Mouse (Mus musculus) lung, postnatal 0 days (tissue): ENCODE results near the gene Gtf3a.

Experiments
- CTCF ChIP-seq: IDR thresholded peaks from 2 replicates; pipeline ENCODE4 v1.5.1; 2016; ENCODE audit warnings: antibody characterized with exemption, mild to moderate bottlenecking
- EP300 ChIP-seq: IDR thresholded peaks from 2 replicates; pipeline ENCODE4 v1.6.1; 2016; ENCODE audit warnings: antibody characterized with exemption, mild to moderate bottlenecking, control low read depth

DNA sequence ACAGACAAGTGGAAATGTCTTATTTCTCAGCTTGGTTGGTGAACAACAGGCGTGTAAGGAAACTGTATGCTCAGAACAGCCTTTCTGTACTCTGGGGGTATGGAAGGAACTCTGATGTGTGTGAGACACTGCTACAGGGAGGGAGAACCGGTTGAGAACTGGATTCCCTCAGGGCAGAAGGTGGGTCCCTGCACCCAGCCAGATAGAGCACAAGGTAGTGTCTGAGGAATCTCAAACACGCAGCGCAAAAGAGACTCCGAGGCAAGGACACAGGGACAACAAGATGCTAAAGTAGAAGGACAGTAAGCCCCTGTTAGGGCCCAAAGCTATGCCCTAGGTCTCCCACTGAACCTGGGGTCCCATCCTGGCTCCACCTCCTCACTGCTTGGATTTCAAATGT lies 21.8 kb upstream of the Gtf3a start:
- TF ChIP-seq EP300 (no peak), CTCF (no peak)
